Mouse (Mus musculus): ENCODE measurements around the gene Cdk10.

DNA sequence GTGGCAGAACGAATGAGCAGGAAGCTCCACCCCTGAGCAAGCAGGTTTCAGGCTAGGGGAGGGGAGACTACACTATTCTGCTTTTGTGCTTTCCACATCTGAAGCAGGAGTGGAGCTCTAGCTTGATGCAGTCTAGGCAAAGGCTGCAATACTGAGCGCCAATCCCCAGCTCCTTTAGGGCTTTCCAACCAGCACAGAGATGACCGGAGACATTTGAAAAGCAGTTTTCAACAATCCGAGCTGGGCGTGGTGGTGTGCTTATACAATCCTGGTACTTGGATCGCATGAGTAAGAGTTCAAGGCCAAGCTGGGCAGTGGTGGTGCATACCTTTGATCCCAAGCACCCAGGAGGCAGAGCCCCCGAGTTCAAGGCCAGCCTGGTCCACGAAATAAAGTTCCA lies 32.7 kb upstream of the Cdk10 start:
- TF ChIP-seq CTCF (IDR thresholded peaks at IDR 0.05; ENCODE audit: borderline replicate concordance, extremely low read depth, insufficient read depth, insufficient read length) (no peak), POLR2A (IDR thresholded peaks at IDR 0.05; ENCODE audit: borderline replicate concordance, extremely low read depth, insufficient read depth, insufficient read length, poor library complexity, severe bottlenecking) (no peak)

All from brain, embryonic 14.5 days (tissue).